Mouse (Mus musculus) midbrain, embryonic 11.5 days (tissue): ENCODE measurements around the gene Gdf7. TPM values are rescaled to one million over a fixed set of nuclear protein-coding genes. Genes with fewer than 3 reads are reported as not detected.
A peak's percentile ranks its signal among the peaks of the same experiment; 100 is the strongest.

Source experiments
- ATAC-seq: fragments of 200-750 bp; cut with Nextera tagmentation; 2 replicates; pipeline ENCODE4 v1.8.0; 2017; ENCODE audit warnings: moderate TSS enrichment, moderate library complexity; ENCODE audit not compliant: low FRiP score
- DNase-seq: peaks from one replicate; pipeline ENCODE4 v3.0.0; 2015; ENCODE audit warnings: low spot score; ENCODE audit errors: missing footprints
- H3K27ac ChIP-seq: fragments of 300-500 bp; sonication (generic); 2 replicates; pipeline ENCODE4 v1.5.1; 2014; ENCODE audit warnings: low read depth, low read length
- H3K27me3 ChIP-seq: fragments of 300-500 bp; sonication (generic); 2 replicates; pipeline ENCODE4 v1.6.1; 2014; ENCODE audit warnings: mild to moderate bottlenecking, low read length, moderate library complexity, mixed read lengths; ENCODE audit not compliant: control insufficient read depth, insufficient read depth
- H3K36me3 ChIP-seq: fragments of 300-500 bp; sonication (generic); 2 replicates; pipeline ENCODE4 v1.6.1; 2014; ENCODE audit warnings: mild to moderate bottlenecking, low read length, moderate library complexity, mixed read lengths; ENCODE audit not compliant: control insufficient read depth, insufficient read depth
- H3K4me1 ChIP-seq: fragments of 300-500 bp; sonication (generic); 2 replicates; pipeline ENCODE4 v1.6.1; 2014; ENCODE audit warnings: low read length; ENCODE audit not compliant: control insufficient read depth, insufficient read depth
- H3K4me2 ChIP-seq: fragments of 300-500 bp; sonication (generic); 2 replicates; pipeline ENCODE4 v1.6.1; 2014; ENCODE audit warnings: mild to moderate bottlenecking, moderate library complexity
- H3K4me3 ChIP-seq: fragments of 300-500 bp; sonication (generic); 2 replicates; pipeline ENCODE4 v1.5.1; 2014; ENCODE audit warnings: low read depth, low read length
- H3K9ac ChIP-seq: fragments of 300-500 bp; sonication (generic); 2 replicates; pipeline ENCODE4 v1.6.1; 2014; ENCODE audit warnings: low read length
- H3K9me3 ChIP-seq: fragments of 300-500 bp; sonication (generic); 2 replicates; pipeline ENCODE4 v1.6.1; 2016; ENCODE audit warnings: low read length; ENCODE audit not compliant: control insufficient read depth
- WGBS: fragments of 180-500 bp; shearing (Covaris S2); extraction: QIAGEN DNeasy Blood & Tissue Kit; methylation state at CpG from one replicate; pipeline ENCODE4 v1.1.7; 2014; 5-methylcytosine and 5-hydroxymethylcytosine counted together
- polyA plus RNA-seq: library from polyadenylated mRNA; unstranded; fragments of >200 nt; fragmentation: Nextera tagmentation; extraction: Ambion mirVana; gene quantifications from 2 replicates; pipeline ENCODE4 v1.2.1, GENCODE M21; 2014

The Gdf7 gene
- polyA plus RNA-seq, 1 experiment from 2014 or later, result 0.64 TPM

- no peaks in the 10 kb centered on the region for H3K27me3 ChIP-seq
- 95% methylated on average over 10 of the region's 10 CpGs for WGBS
- no peak for DNase-seq
- no peaks in the 10 kb centered on the region for H3K9me3 ChIP-seq
- ATAC-seq, result no peak
- peaks cover 5% of the 10 kb centered on the region; the same call in 1 of the 2 replicates for H3K36me3 ChIP-seq
- H3K4me1 ChIP-seq, result no peaks in the 10 kb centered on the region
- H3K4me3 ChIP-seq, result no peak overlapping the region
- H3K9ac ChIP-seq, result no peak overlapping the region
- H3K4me2 ChIP-seq, result no peak overlapping the region
- H3K27ac ChIP-seq, result no peak overlapping the region
Measured at GRCm38 (mm10) chr12:8321506-8321905, 19.8 kb upstream of the Gdf7 start.

DNA sequence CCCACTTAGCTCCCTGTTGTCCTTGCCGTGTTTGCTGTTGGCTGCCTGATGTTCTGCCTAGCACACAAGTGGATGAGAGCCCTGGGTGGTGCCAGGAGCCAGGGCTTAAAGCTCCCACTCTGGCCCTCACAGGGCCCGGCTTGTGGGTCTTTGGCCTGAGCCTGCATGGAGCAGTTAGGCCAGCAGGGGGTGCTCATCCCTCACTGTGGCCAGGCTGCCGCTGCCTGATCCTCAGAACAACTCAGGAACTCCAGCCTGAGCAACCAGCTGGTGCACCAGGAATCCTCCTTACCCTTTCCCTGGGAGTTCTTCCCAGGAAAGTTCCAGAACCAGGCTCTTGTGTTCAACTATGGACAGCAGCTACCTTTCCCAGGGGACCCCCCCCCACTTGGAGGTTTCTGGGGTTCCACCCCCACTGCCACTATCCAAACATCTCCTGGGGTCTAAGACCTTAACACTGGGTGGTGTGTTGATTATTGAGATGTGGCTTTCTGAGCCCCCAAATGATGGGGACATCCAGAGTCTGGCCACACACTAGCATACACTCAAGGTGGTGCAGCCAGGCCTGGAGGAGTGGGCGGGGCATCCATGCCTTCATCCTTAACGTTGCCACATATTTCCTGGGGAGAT is 18.4 kb upstream of the Gdf7 start:
- DNase-seq, result peak; percentile 95
- H3K4me1 ChIP-seq, result no peaks in the 10 kb centered on the region
- H3K4me2 ChIP-seq, result no peak overlapping the region
- peaks cover 5% of the 10 kb centered on the region; the same call in 1 of the 2 replicates for H3K36me3 ChIP-seq
- peak; percentile 65 for ATAC-seq
- no peak overlapping the region for H3K4me3 ChIP-seq
- H3K9me3 ChIP-seq, result no peaks in the 10 kb centered on the region
- no peaks in the 10 kb centered on the region for H3K27me3 ChIP-seq
- no peak overlapping the region for H3K9ac ChIP-seq
- no peak overlapping the region for H3K27ac ChIP-seq
- WGBS, result 46% methylated on average over 5 of the region's 5 CpGs

DNA sequence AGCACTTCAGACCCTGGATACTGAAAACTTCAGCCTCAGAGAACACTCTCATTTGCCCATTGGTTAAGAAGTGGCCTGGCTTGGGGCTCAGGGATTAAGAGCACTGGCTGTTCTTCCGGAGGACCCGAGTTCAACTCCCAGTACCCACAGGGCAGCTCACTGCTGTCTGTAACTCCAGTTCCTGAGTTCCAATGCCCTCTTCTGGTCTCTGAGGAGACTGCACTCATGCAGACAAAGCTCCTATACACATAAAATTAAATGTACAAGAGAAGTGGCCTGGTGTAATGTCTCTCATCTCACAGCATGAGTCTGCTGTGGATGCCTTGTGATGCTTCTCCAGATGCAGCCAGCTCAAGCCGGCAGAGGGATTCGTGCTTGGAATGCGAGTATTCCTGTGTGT is 14.8 kb upstream of the Gdf7 start:
- DNase-seq, result no peak
- H3K4me1 ChIP-seq, result no peaks in the 10 kb centered on the region; the same call in 1 of the 2 replicates
- 84% methylated on average over 5 of the region's 5 CpGs for WGBS
- H3K27me3 ChIP-seq, result no peaks in the 10 kb centered on the region; the same call in 1 of the 2 replicates
- peaks cover 5% of the 10 kb centered on the region; the same call in 1 of the 2 replicates for H3K36me3 ChIP-seq
- no peak overlapping the region for H3K9ac ChIP-seq
- H3K9me3 ChIP-seq, result no peaks in the 10 kb centered on the region
- H3K4me2 ChIP-seq, result no peak overlapping the region
- ATAC-seq, result no peak
- H3K4me3 ChIP-seq, result no peak overlapping the region
- H3K27ac ChIP-seq, result no peak overlapping the region

- Histone ChIP-seq H3K4me1 (no peaks in the 10 kb centered on the region; the same call in 1 of the 2 replicates), H3K27ac (no peak overlapping the region), H3K9ac (peak overlapping the region; percentile 66), H3K36me3 (peaks cover 5% of the 10 kb centered on the region; the same call in 1 of the 2 replicates), H3K27me3 (peaks cover 3% of the 10 kb centered on the region), H3K4me3 (peak overlapping the region; percentile 58), H3K4me2 (peak overlapping the region; percentile 75), H3K9me3 (no peaks in the 10 kb centered on the region)
- DNase-seq, result peak; percentile 88
- WGBS, result 19% methylated on average over 12 of the region's 12 CpGs
- peak; percentile 25; the same call in 1 of the 2 replicates for ATAC-seq
Measured at GRCm38 (mm10) chr12:8313773-8314172, 12.0 kb upstream of the Gdf7 start.

GRCm38 (mm10) chr12:8313270-8313771 is 11.6 kb upstream of the Gdf7 start, which contains the start of gene Hs1bp3:
Gene Hs1bp3 (plus strand): TSS chr12:8313432.
- Histone ChIP-seq H3K9me3 (no peaks in the 10 kb centered on the region), H3K36me3 (peaks cover 5% of the 10 kb centered on the region; the same call in 1 of the 2 replicates), H3K4me1 (no peaks in the 10 kb centered on the region; the same call in 1 of the 2 replicates), H3K9ac (peak within 1 kb of the TSS; percentile 66), H3K27me3 (peaks cover 3% of the 10 kb centered on the region), H3K4me2 (peak within 1 kb of the TSS; percentile 75), H3K4me3 (peak within 1 kb of the TSS; percentile 58), H3K27ac (no peak within 1 kb of the TSS)
- peak; percentile 99 for DNase-seq
- ATAC-seq, result peak; percentile 89
- under 1% methylated on average over 38 of the region's 38 CpGs for WGBS

DNA sequence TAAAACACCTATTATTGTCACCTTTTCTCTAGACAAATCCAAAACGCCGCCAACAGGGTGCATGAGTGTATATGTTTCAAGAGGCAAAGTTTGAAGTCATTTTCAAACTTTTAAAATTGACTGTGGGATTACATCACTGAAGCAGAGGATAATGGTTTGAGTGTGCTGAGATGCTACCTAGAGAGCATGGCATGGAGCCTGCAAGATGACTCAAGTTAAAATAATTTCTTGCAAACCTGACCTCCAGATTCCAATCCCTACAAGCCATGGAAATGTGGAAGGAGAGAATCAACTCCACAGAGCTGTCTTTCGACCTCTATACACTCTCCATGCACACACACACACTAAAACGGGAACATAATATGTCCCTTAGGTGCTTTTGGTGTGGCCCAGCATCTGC is 10.5 kb upstream of the Gdf7 start:
- Histone ChIP-seq H3K9me3 (no peaks in the 10 kb centered on the region), H3K27me3 (peaks cover 3% of the 10 kb centered on the region), H3K4me2 (no peak overlapping the region), H3K4me1 (no peaks in the 10 kb centered on the region; the same call in 1 of the 2 replicates), H3K4me3 (no peak overlapping the region), H3K36me3 (no peaks in the 10 kb centered on the region), H3K27ac (no peak overlapping the region), H3K9ac (no peak overlapping the region)
- DNase-seq (no peak), ATAC-seq (no peak)
- 83% methylated on average over 4 of the region's 4 CpGs for WGBS

GRCm38 (mm10) chr12:8310992-8311391 is 9.2 kb upstream of the Gdf7 start:
- H3K27ac ChIP-seq, result no peak overlapping the region
- H3K4me3 ChIP-seq, result no peak overlapping the region
- WGBS, result 46% methylated on average over 17 of the region's 17 CpGs
- H3K36me3 ChIP-seq, result no peaks in the 10 kb centered on the region
- no peak overlapping the region for H3K9ac ChIP-seq
- peaks cover 6% of the 10 kb centered on the region for H3K4me1 ChIP-seq
- H3K27me3 ChIP-seq, result peaks cover 4% of the 10 kb centered on the region
- ATAC-seq, result no peak
- no peak for DNase-seq
- H3K4me2 ChIP-seq, result no peak overlapping the region
- H3K9me3 ChIP-seq, result no peaks in the 10 kb centered on the region

GRCm38 (mm10) chr12:8306910-8307309 is 5.2 kb upstream of the Gdf7 start:
- DNase-seq (no peak), ATAC-seq (peak; percentile 18; the same call in 1 of the 2 replicates)
- Histone ChIP-seq H3K9ac (no peak overlapping the region), H3K27me3 (peaks cover 36% of the 10 kb centered on the region), H3K9me3 (no peaks in the 10 kb centered on the region), H3K4me3 (no peak overlapping the region), H3K27ac (no peak overlapping the region), H3K36me3 (no peaks in the 10 kb centered on the region), H3K4me2 (no peak overlapping the region), H3K4me1 (peaks cover 6% of the 10 kb centered on the region)
- 50% methylated on average over 1 of the region's 1 CpGs for WGBS

DNA sequence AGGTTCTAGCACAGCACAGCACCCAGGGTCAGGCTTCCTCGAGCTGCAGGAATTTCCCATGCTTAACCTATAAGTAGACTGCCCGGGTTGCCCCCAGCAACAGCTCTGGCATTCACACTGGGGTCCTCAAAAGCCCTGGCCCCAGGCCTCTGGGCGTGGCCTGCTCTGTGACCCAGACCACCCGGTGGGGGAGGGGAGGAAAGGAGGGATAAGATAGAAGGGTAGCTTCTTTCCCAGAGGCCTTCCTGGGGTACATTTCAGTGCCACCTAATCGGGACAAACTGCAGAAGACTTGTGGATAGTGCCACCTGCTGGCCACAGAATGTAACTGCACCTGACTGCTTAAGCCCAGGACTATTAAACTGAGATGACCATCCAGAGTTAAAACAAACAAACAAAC is 4.7 kb upstream of the Gdf7 start:
- Histone ChIP-seq H3K36me3 (no peaks in the 10 kb centered on the region), H3K9ac (0 out of 2 replicates have a peak overlapping the region, but pooled peaks have one; percentile 20), H3K9me3 (no peaks in the 10 kb centered on the region), H3K4me3 (no peak overlapping the region), H3K4me1 (peaks cover 11% of the 10 kb centered on the region), H3K27me3 (peaks cover 41% of the 10 kb centered on the region), H3K4me2 (no peak overlapping the region), H3K27ac (no peak overlapping the region)
- DNase-seq (peak; percentile 94), ATAC-seq (peak; percentile 75)
- WGBS, result 3% methylated on average over 5 of the region's 5 CpGs
